Mouse (Mus musculus) liver, adult 2 months (tissue): ENCODE results near the gene Sh3pxd2a. TPM values are rescaled to one million over a fixed set of nuclear protein-coding genes. Genes with fewer than 3 reads are reported as not detected.

Experiments
- DNase-seq: peaks from one replicate; pipeline ENCODE4 v3.0.0-alpha.2; 2011; ENCODE audit warnings: low read depth, low spot score; ENCODE audit errors: extremely low read depth
- H3K27ac ChIP-seq: fragments of 200-500 bp; replicated peaks from 2 replicates; pipeline ENCODE4 v1.5.1; 2012; ENCODE audit warnings: low read depth, mild to moderate bottlenecking, control low read depth, inconsistent platforms, low read length; ENCODE audit not compliant: insufficient read depth
- H3K27me3 ChIP-seq: fragments of 200-500 bp; 2 replicates; pipeline ENCODE4 v1.6.1; 2012; ENCODE audit warnings: mild to moderate bottlenecking, moderate library complexity, low read length, inconsistent platforms; ENCODE audit not compliant: control insufficient read depth, insufficient read depth
- H3K36me3 ChIP-seq: fragments of 200-500 bp; 2 replicates; pipeline ENCODE4 v1.6.1; 2012; ENCODE audit warnings: low read length, inconsistent platforms; ENCODE audit not compliant: control insufficient read depth, insufficient read depth
- H3K4me1 ChIP-seq: fragments of 200-500 bp; 2 replicates; pipeline ENCODE4 v1.6.1; 2011; ENCODE audit warnings: low read length; ENCODE audit not compliant: control insufficient read depth, insufficient read depth
- H3K4me3 ChIP-seq: fragments of 200-500 bp; 2 replicates; pipeline ENCODE4 v1.5.1; 2011; ENCODE audit warnings: low read depth, mild to moderate bottlenecking, control low read depth, low read length, moderate library complexity; ENCODE audit not compliant: insufficient read depth
- H3K79me2 ChIP-seq: fragments of 200-500 bp; 2 replicates; pipeline ENCODE4 v1.6.1; 2012; ENCODE audit warnings: inconsistent platforms, mild to moderate bottlenecking, low read length, moderate library complexity; ENCODE audit not compliant: control insufficient read depth, insufficient read depth
- H3K9ac ChIP-seq: fragments of 200-500 bp; 2 replicates; pipeline ENCODE4 v1.6.1; 2012; ENCODE audit warnings: low read depth, mild to moderate bottlenecking, control low read depth, inconsistent platforms, low read length
- CTCF ChIP-seq: fragments of 200-500 bp; IDR thresholded peaks from 2 replicates; pipeline ENCODE4 v1.5.1; 2011; ENCODE audit warnings: low read depth, low read length, control low read depth
- POLR2A ChIP-seq: fragments of 200-500 bp; IDR thresholded peaks from 2 replicates; pipeline ENCODE4 v1.6.1; 2011; ENCODE audit warnings: low read length, control low read depth; ENCODE audit not compliant: insufficient read depth; ENCODE audit errors: extremely low read depth
- WGBS: fragments of 180-500 bp; shearing (Covaris S2); methylation state at CpG from one replicate; pipeline ENCODE4 v1.1.7; 2018; 5-methylcytosine and 5-hydroxymethylcytosine counted together
- polyA plus RNA-seq: library from polyadenylated mRNA; depleted of rRNA; stranded (reverse); fragments of >200 nt; gene quantifications from 2 replicates; pipeline ENCODE4 v1.2.3, GENCODE M21; 2012
- total RNA-seq: library from RNA; depleted of rRNA; stranded (reverse); fragments of >200 nt; gene quantifications from 2 replicates; pipeline ENCODE4 v1.2.3, GENCODE M21; 2014

The Sh3pxd2a gene
- total and polyA plus RNA-seq, 2 experiments, result 4.2 to 10.0 TPM

DNA sequence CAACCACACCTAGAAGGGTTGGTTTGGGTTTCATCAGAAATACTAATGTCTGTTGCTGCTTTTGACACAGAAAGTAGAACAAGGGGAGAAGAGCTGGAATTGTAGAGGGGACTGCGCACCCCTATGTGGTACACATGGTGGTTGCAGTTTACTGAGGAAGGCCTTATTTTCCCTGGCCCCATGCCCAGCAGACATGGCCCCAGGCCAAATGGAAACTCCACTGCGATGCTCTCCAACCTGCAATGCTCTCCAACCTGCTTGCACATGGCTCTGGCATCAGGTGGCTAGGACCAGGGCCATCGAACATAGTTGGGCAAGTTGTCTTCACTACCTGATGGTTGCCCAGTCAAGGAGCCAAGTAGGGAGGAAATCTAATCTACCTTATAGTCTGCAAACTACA, 35.0 kb downstream of the Sh3pxd2a start:
- Histone ChIP-seq H3K4me1 (peaks cover 36% of the 10 kb centered on the region), H3K4me3 (no peak overlapping the region), H3K27me3 (no peaks in the 10 kb centered on the region), H3K9ac (no peak overlapping the region), H3K79me2 (peaks cover 14% of the 10 kb centered on the region), H3K36me3 (no peaks in the 10 kb centered on the region), H3K27ac (no peak overlapping the region)
- 29% methylated on average over 3 of the region's 3 CpGs for WGBS
- TF ChIP-seq CTCF (no peak), POLR2A (no peak)
- DNase-seq, result peak; percentile 74

GRCm38 (mm10) chr19:47428794-47429193, 35.4 kb downstream of the Sh3pxd2a start:
- no peaks in the 10 kb centered on the region for H3K27me3 ChIP-seq
- 23% methylated on average over 7 of the region's 7 CpGs for WGBS
- DNase-seq, result peak; percentile 49
- TF ChIP-seq POLR2A (no peak), CTCF (0 out of 2 replicates have a peak, but pooled peaks have one; percentile 7)
- H3K36me3 ChIP-seq, result no peaks in the 10 kb centered on the region
- H3K4me1 ChIP-seq, result peaks cover 36% of the 10 kb centered on the region
- H3K79me2 ChIP-seq, result peaks cover 17% of the 10 kb centered on the region
- no peak overlapping the region for H3K4me3 ChIP-seq
- H3K27ac ChIP-seq, result no peak overlapping the region
- H3K9ac ChIP-seq, result no peak overlapping the region

DNA sequence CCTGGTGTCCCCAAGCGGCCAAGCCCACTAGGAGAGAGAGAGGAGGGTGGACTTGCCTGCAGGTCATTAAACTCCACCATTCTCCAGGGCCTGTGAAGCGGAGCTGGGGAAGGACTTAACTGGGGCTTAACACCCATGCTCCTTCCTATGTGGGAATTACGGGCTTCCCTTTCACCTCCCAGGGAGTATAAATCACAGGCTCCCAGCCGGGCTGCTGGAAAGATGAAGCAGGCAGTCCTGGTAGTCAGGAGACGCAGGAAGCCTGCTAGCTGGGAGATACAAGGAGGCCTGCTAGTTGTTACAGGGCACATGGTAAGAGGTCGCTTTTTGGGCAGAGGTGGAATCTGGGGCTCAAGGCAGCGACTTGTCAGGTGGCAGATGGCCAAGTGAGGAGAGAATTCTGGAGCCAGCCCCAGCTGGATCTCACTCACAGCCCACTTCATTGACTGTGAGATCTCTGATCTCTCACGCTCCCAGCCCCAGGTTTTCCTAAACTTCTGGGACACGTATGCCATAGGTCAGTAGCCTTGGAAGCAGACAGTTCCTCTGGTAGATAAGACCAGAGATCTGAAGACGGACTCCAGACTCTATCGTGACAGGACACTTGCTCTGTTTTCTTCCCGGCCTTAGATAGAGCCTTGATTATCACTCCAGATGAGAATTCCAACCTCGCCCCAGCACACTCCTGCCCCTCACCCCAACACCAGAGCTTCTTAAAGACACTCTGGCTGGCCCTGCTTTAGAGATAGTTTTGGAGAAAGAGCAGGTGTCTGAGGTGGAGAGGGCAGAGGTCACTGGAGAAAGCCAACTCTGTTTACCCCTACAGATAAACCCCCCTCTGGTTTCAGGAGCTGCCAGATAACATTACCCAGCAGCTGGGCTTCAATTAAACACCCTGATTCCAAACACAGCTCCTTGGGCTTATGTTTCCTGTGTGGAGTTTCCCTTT, 36.1 kb downstream of the Sh3pxd2a start:
- 54% methylated on average over 13 of the region's 13 CpGs for WGBS
- Histone ChIP-seq H3K27ac (no peak overlapping the region), H3K27me3 (no peaks in the 10 kb centered on the region), H3K36me3 (0 out of 2 replicates have a peak, but pooled peaks cover 2% of the 10 kb centered on the region), H3K4me1 (peaks cover 36% of the 10 kb centered on the region), H3K9ac (no peak overlapping the region), H3K4me3 (no peak overlapping the region), H3K79me2 (peaks cover 17% of the 10 kb centered on the region)
- no peak for TF ChIP-seq POLR2A
- TF ChIP-seq CTCF, result no peak
- DNase-seq, result no peak

- H3K79me2 ChIP-seq, result peaks cover 17% of the 10 kb centered on the region
- H3K27me3 ChIP-seq, result no peaks in the 10 kb centered on the region
- no peak overlapping the region for H3K9ac ChIP-seq
- 94% methylated on average over 7 of the region's 7 CpGs for WGBS
- no peak overlapping the region for H3K4me3 ChIP-seq
- 0 out of 2 replicates have a peak, but pooled peaks cover 2% of the 10 kb centered on the region for H3K36me3 ChIP-seq
- TF ChIP-seq POLR2A (no peak), CTCF (no peak)
- H3K4me1 ChIP-seq, result peaks cover 24% of the 10 kb centered on the region
- no peak for DNase-seq
- no peak overlapping the region for H3K27ac ChIP-seq
Observed at GRCm38 (mm10) chr19:47423632-47424031, 40.6 kb downstream of the Sh3pxd2a start.

- no peak overlapping the region for H3K4me3 ChIP-seq
- TF ChIP-seq CTCF (no peak), POLR2A (no peak)
- peak; percentile 39 for DNase-seq
- peaks cover 17% of the 10 kb centered on the region for H3K4me1 ChIP-seq
- no peak overlapping the region for H3K9ac ChIP-seq
- no peak overlapping the region for H3K27ac ChIP-seq
- 0 out of 2 replicates have a peak, but pooled peaks cover 2% of the 10 kb centered on the region for H3K36me3 ChIP-seq
- H3K79me2 ChIP-seq, result peaks cover 13% of the 10 kb centered on the region; the same call in 1 of the 2 replicates
- H3K27me3 ChIP-seq, result no peaks in the 10 kb centered on the region
- 52% methylated on average over 14 of the region's 14 CpGs for WGBS
Observed at GRCm38 (mm10) chr19:47421128-47421898, 42.9 kb downstream of the Sh3pxd2a start.
